Mouse (Mus musculus) small intestine, adult 2 months (tissue): ENCODE data around the gene Pde4a.

Experiments
- CTCF ChIP-seq: fragments of 200-500 bp; IDR thresholded peaks from 2 replicates; pipeline ENCODE4 v1.5.1; 2012; ENCODE audit warnings: low read depth, mild to moderate bottlenecking, control low read depth, inconsistent platforms, low read length, moderate library complexity, mixed read lengths; ENCODE audit not compliant: insufficient replicate concordance, insufficient read length; ENCODE audit errors: extremely low read depth
- POLR2A ChIP-seq: fragments of 200-500 bp; IDR thresholded peaks from 2 replicates; pipeline ENCODE4 v1.6.1; 2012; ENCODE audit warnings: low read depth, mild to moderate bottlenecking, control low read depth, inconsistent platforms, low read length, moderate library complexity

DNA sequence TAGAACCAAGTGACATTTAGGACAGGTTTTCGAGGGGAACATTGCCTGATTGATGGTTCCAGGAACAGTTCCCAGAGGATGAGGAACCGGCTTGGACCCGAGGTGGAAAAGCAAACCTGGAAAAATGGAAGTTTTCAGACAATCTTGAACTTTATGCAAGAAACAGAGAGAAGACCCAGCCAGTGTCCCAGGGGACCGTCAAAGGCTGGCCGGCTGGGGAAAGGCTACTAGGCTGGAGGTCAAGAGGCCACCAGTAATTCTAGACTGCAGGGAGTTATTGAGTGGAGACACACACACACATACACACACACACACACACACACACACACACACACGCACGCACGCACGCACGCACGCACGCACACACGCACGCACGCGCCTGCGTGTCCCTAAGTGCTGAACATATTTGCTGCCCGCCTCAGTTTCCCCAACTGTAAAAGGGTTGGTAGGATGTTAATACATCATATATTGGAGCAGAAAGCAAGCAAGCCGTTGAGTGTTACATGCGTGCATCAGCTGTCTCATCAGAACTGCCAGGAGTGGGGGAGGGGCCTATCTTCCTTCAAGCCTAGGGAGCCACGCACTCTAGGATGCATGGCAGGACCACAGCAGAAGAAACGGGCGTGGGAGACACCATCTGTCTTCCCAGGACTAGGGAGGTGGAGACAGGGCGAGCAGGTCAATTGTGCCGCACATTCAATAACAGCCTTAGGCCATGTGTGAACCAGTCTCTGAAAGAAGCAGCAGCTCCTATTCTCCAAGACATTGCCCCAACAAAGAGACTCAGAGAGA is 50.7 kb downstream of the Pde4a start:
- TF ChIP-seq CTCF, result no peak
- no peak for TF ChIP-seq POLR2A
